Mouse (Mus musculus) hindbrain, embryonic 15.5 days (tissue): ENCODE data around the gene Plch2. TPM values are rescaled to one million over a fixed set of nuclear protein-coding genes. Genes with fewer than 3 reads are reported as not detected.

Experiments used
- ATAC-seq: fragments of 200-750 bp; cut with Nextera tagmentation; 2 replicates; pipeline ENCODE4 v1.8.0; 2017; ENCODE audit warnings: low read depth, moderate number of reproducible peaks, moderate TSS enrichment; ENCODE audit not compliant: low FRiP score
- H3K27ac ChIP-seq: fragments of 300-500 bp; sonication (generic); replicated peaks from 2 replicates; pipeline ENCODE4 v1.5.1; 2015; ENCODE audit warnings: mild to moderate bottlenecking, inconsistent platforms
- H3K27me3 ChIP-seq: fragments of 300-500 bp; sonication (generic); 2 replicates; pipeline ENCODE4 v1.6.1; 2015; ENCODE audit warnings: control low read depth, inconsistent platforms
- H3K36me3 ChIP-seq: fragments of 300-500 bp; sonication (generic); 2 replicates; pipeline ENCODE4 v1.6.1; 2015; ENCODE audit warnings: control low read depth, inconsistent platforms
- H3K4me1 ChIP-seq: fragments of 300-500 bp; sonication (generic); replicated peaks from 2 replicates; pipeline ENCODE4 v1.6.1; 2015; ENCODE audit warnings: control low read depth, inconsistent platforms
- H3K4me2 ChIP-seq: fragments of 300-500 bp; sonication (generic); 2 replicates; pipeline ENCODE4 v1.6.1; 2015; ENCODE audit warnings: moderate library complexity, mild to moderate bottlenecking, inconsistent platforms
- H3K4me3 ChIP-seq: fragments of 300-500 bp; sonication (generic); 2 replicates; pipeline ENCODE4 v1.5.1; 2015; ENCODE audit warnings: mild to moderate bottlenecking, inconsistent platforms
- H3K9ac ChIP-seq: fragments of 300-500 bp; sonication (generic); 2 replicates; pipeline ENCODE4 v1.6.1; 2015; ENCODE audit warnings: inconsistent platforms
- H3K9me3 ChIP-seq: fragments of 300-500 bp; sonication (generic); 2 replicates; pipeline ENCODE4 v1.6.1; 2016; ENCODE audit warnings: control low read depth, inconsistent platforms
- WGBS: fragments of 180-500 bp; shearing (Covaris S2); methylation state at CpG from one replicate; pipeline ENCODE4 v1.1.7; 2015; 5-methylcytosine and 5-hydroxymethylcytosine counted together
- polyA plus RNA-seq: library from polyadenylated mRNA; unstranded; fragments of >200 nt; fragmentation: Nextera tagmentation; extraction: Ambion mirVana; gene quantifications from 2 replicates; pipeline ENCODE4 v1.2.1, GENCODE M21; 2015

The Plch2 gene
- polyA plus RNA-seq, 1 experiment from 2014 or later: 18.2 TPM

- H3K9me3 ChIP-seq: no peaks in the 10 kb centered on the region
- no peak overlapping the region for H3K9ac ChIP-seq
- no peaks in the 10 kb centered on the region for H3K36me3 ChIP-seq
- no peak for ATAC-seq
- no peak overlapping the region for H3K4me3 ChIP-seq
- 0 out of 2 replicates have a peak overlapping the region, but pooled peaks have one; percentile 10 for H3K27ac ChIP-seq
- H3K27me3 ChIP-seq: no peaks in the 10 kb centered on the region
- H3K4me1 ChIP-seq: peaks cover 10% of the 10 kb centered on the region
- WGBS: 66% methylated on average over 10 of the region's 10 CpGs
- no peak overlapping the region for H3K4me2 ChIP-seq
Observed at GRCm38 (mm10) chr4:155006296-155006695, 50.3 kb downstream of the Plch2 start.

GRCm38 (mm10) chr4:155005278-155005677 is 51.3 kb downstream of the Plch2 start:
- Histone ChIP-seq H3K4me3 (no peak overlapping the region), H3K4me1 (no peaks in the 10 kb centered on the region), H3K36me3 (no peaks in the 10 kb centered on the region), H3K4me2 (no peak overlapping the region), H3K27me3 (no peaks in the 10 kb centered on the region), H3K27ac (no peak overlapping the region), H3K9me3 (no peaks in the 10 kb centered on the region), H3K9ac (no peak overlapping the region)
- 81% methylated on average over 3 of the region's 3 CpGs for WGBS
- ATAC-seq: no peak

DNA sequence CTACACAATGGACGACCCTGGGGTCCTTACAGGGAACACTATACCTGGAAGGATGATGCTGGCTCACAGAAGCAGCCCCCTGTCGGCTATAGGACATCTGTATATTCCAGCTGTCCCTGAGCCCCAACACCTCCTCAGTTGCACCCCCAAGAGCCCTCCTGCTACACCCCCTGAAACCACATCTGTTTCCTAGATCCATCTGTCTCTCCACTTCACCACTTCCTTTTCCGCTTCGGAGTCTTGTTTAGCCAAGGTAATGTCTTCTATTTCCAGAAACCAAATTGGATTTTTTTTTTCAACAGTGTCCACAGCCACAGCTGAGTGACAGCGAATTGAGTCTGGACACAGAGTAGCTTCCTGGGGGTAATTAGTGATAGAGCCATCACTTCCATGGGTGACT is 57.2 kb downstream of the Plch2 start:
- Histone ChIP-seq H3K4me1 (peaks cover 12% of the 10 kb centered on the region), H3K9ac (no peak overlapping the region), H3K27me3 (no peaks in the 10 kb centered on the region), H3K9me3 (no peaks in the 10 kb centered on the region), H3K27ac (no peak overlapping the region), H3K36me3 (peaks cover 6% of the 10 kb centered on the region; the same call in 1 of the 2 replicates), H3K4me3 (no peak overlapping the region), H3K4me2 (no peak overlapping the region)
- no peak for ATAC-seq
- WGBS: 78% methylated on average over 5 of the region's 5 CpGs

- H3K27ac ChIP-seq: no peak overlapping the region
- 16% methylated on average over 8 of the region's 8 CpGs for WGBS
- H3K27me3 ChIP-seq: no peaks in the 10 kb centered on the region
- no peak for ATAC-seq
- peaks cover 6% of the 10 kb centered on the region; the same call in 1 of the 2 replicates for H3K36me3 ChIP-seq
- peaks cover 12% of the 10 kb centered on the region for H3K4me1 ChIP-seq
- H3K4me2 ChIP-seq: no peak overlapping the region
- H3K4me3 ChIP-seq: no peak overlapping the region
- H3K9ac ChIP-seq: no peak overlapping the region
- no peaks in the 10 kb centered on the region for H3K9me3 ChIP-seq
Observed at GRCm38 (mm10) chr4:154996572-154997154, 59.9 kb downstream of the Plch2 start.

DNA sequence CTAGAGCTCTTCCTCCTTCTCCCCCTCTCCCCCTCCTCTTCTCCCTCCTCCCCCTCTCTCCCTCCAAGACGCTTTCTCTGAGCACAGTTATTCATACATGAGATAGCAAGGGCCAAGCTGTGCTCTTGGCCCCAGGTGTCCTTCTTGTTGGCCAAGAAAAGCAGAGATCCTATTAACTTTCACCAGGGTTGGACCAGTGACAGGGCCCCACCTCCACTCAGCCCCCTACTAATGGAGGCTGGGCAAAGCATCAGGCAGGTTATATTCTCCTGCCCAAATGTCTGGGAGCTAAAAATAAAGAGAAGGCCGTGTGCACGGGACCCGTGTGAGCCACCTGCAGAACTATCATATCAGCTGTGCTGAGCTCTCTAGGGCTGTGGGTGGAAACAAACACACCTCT is 61.7 kb downstream of the Plch2 start:
- no peak overlapping the region for H3K4me3 ChIP-seq
- WGBS: 79% methylated on average over 4 of the region's 4 CpGs
- H3K36me3 ChIP-seq: peaks cover 6% of the 10 kb centered on the region; the same call in 1 of the 2 replicates
- peaks cover 12% of the 10 kb centered on the region for H3K4me1 ChIP-seq
- H3K27ac ChIP-seq: no peak overlapping the region
- ATAC-seq: no peak
- no peaks in the 10 kb centered on the region for H3K27me3 ChIP-seq
- H3K9me3 ChIP-seq: no peaks in the 10 kb centered on the region
- H3K4me2 ChIP-seq: no peak overlapping the region
- no peak overlapping the region for H3K9ac ChIP-seq

DNA sequence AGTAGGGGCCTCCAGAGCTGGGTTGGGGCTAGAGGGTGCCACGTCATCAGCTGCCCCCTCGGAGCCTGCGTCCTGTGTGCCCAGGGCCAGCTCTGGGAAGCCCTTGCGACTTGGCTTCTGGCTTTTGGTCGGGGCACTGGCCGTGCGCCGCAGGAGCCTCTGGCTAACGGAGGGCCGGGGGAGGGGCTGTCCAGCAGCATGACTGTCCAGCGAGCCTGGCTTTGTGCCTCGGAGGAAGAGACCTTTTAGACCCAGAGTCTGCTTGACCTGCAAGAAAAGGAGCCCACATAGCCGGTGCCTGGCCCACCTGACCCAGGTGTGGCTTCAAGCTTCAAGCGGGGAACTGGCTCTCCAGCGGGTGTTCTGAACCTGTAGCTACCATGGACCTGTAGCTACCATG is 69.8 kb downstream of the Plch2 start:
- H3K36me3 ChIP-seq: no peaks in the 10 kb centered on the region
- H3K27ac ChIP-seq: no peak overlapping the region
- WGBS: 63% methylated on average over 15 of the region's 15 CpGs
- peaks cover 5% of the 10 kb centered on the region for H3K4me1 ChIP-seq
- no peaks in the 10 kb centered on the region for H3K9me3 ChIP-seq
- no peak overlapping the region for H3K4me3 ChIP-seq
- H3K4me2 ChIP-seq: no peak overlapping the region
- H3K27me3 ChIP-seq: no peaks in the 10 kb centered on the region
- no peak for ATAC-seq
- H3K9ac ChIP-seq: no peak overlapping the region

DNA sequence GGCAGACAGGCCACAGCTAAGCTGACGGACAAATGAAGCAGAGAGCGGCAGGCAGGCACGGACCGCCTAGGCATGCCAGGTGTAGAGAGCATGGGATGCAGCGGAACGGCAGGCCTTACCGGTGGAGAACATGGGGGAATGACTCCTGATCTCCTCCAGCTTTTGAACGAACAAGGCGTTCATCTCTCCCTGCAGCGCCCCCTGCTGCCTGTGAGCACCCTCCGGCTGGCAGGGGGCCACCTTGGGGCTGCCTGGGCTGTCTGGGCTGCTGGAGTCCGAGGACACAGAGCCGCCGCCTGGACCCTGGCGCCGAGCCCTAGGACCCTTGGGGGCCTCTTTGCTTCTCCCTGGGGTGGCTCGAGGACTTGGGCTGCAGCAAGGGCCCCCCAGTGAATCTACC is 70.5 kb downstream of the Plch2 start:
- Histone ChIP-seq H3K4me1 (peaks cover 5% of the 10 kb centered on the region), H3K9ac (no peak overlapping the region), H3K9me3 (no peaks in the 10 kb centered on the region), H3K4me3 (no peak overlapping the region), H3K4me2 (peak overlapping the region; percentile 4; the same call in 1 of the 2 replicates), H3K36me3 (peaks cover under 1% of the 10 kb centered on the region; the same call in 1 of the 2 replicates), H3K27ac (no peak overlapping the region), H3K27me3 (no peaks in the 10 kb centered on the region)
- peak; percentile 19; the same call in 1 of the 2 replicates for ATAC-seq
- 26% methylated on average over 17 of the region's 17 CpGs for whole genome bisulfite sequencing

DNA sequence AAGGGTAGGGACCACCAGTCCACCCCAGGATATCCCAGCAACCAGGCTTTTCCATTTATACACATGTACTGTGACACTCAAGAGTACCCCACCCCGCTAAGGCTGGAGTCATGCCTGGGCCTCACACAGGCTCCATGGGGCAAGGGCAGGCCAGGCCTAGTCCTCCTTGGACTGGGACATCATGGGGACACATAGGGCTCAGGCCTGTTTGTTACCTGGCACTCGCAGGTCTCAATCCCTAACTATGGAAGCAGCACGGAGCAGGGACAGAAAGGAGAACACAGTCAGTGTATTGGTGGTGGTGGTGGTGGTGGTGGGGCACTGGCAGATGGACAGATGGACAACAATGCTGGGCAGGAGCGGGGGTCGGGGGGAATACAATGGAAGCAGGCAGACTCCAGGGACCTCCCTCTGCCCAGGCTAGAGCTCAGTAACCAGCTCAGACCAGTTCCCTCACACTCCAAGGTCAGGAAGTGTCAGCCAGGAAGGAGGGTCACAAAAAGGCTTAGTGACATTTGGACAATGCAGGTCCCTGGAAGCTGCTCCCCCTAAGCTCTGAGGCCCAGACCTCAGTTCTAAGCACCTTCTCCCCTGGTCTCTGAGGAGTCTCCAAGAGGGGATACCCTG is 71.3 kb downstream of the Plch2 start:
- 54% methylated on average over 5 of the region's 5 CpGs for WGBS
- no peak overlapping the region for H3K9ac ChIP-seq

GRCm38 (mm10) chr4:154983767-154984166 is 72.8 kb downstream of the Plch2 start:
- H3K27me3 ChIP-seq: no peaks in the 10 kb centered on the region
- no peak overlapping the region for H3K27ac ChIP-seq
- H3K36me3 ChIP-seq: peaks cover 15% of the 10 kb centered on the region
- 0 out of 2 replicates have a peak overlapping the region, but pooled peaks have one; percentile 8 for H3K4me2 ChIP-seq
- no peak for ATAC-seq
- peaks cover 5% of the 10 kb centered on the region for H3K4me1 ChIP-seq
- 15% methylated on average over 23 of the region's 24 CpGs for WGBS
- H3K9ac ChIP-seq: peak overlapping the region; percentile 6; the same call in 1 of the 2 replicates
- H3K4me3 ChIP-seq: no peak overlapping the region
- no peaks in the 10 kb centered on the region for H3K9me3 ChIP-seq

More for the DNA sequence above, 71.3 kb downstream of the Plch2 start:
- Histone ChIP-seq H3K9me3 (no peaks in the 10 kb centered on the region), H3K36me3 (peaks cover 9% of the 10 kb centered on the region), H3K4me3 (no peak overlapping the region), H3K4me1 (peaks cover 5% of the 10 kb centered on the region), H3K4me2 (no peak overlapping the region), H3K27ac (no peak overlapping the region), H3K27me3 (no peaks in the 10 kb centered on the region)
- no peak for ATAC-seq

- 79% methylated on average over 17 of the region's 19 CpGs for WGBS
- H3K9me3 ChIP-seq: no peaks in the 10 kb centered on the region
- H3K9ac ChIP-seq: no peak overlapping the region
- ATAC-seq: no peak
- no peaks in the 10 kb centered on the region for H3K27me3 ChIP-seq
- H3K36me3 ChIP-seq: peaks cover 27% of the 10 kb centered on the region
- no peak overlapping the region for H3K27ac ChIP-seq
- no peak overlapping the region for H3K4me2 ChIP-seq
- peaks cover 5% of the 10 kb centered on the region for H3K4me1 ChIP-seq
- no peak overlapping the region for H3K4me3 ChIP-seq
Observed at GRCm38 (mm10) chr4:154982247-154983120, 74.1 kb downstream of the Plch2 start.

DNA sequence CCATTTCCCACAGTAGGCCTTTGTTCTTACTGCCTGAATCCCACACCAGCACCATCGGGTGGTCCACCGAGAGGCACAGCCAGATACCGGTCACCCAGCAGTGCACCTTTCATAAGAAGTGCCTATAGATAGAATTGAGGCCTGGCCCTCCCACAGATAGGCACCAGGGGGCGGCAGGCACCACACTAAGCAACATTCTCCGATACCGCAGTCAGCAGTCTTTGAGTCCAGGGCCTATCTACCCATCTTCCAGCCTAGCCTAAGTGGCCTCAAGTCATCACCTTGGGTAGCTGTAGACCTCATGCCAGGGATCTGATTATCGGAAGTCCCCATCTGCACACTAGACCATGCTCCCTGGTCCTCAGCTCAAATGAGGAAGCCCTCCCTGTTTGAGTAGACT is 75.1 kb downstream of the Plch2 start:
- H3K4me2 ChIP-seq: no peak overlapping the region
- peak; percentile 49; the same call in 1 of the 2 replicates for ATAC-seq
- H3K9ac ChIP-seq: no peak overlapping the region
- no peak overlapping the region for H3K27ac ChIP-seq
- WGBS: 33% methylated on average over 7 of the region's 7 CpGs
- H3K9me3 ChIP-seq: no peaks in the 10 kb centered on the region
- H3K4me1 ChIP-seq: peaks cover 5% of the 10 kb centered on the region
- peaks cover 37% of the 10 kb centered on the region for H3K36me3 ChIP-seq
- no peak overlapping the region for H3K4me3 ChIP-seq
- no peaks in the 10 kb centered on the region for H3K27me3 ChIP-seq

DNA sequence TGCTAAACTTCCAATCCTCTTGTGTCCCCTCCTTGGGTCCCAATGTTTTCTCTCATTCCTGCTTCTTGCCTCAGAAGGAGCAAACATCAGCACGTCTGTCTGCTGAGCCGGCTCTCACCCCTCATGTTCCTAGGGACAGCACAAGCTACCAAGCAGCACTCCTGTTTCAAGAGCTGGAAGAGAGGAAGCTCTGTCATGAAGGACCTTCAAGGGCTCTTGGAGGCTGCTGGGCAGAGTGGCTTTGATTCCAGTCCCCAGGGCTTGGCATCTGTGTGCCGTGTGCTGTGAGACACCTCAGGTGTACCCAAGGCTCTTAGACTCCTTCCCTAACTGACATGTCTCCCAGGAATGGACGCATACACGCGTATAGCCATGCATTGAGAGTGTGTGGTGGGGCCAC is 75.5 kb downstream of the Plch2 start:
- no peak overlapping the region for H3K9ac ChIP-seq
- 83% methylated on average over 6 of the region's 6 CpGs for WGBS
- H3K27ac ChIP-seq: no peak overlapping the region
- peaks cover 41% of the 10 kb centered on the region for H3K36me3 ChIP-seq
- H3K9me3 ChIP-seq: no peaks in the 10 kb centered on the region
- H3K4me3 ChIP-seq: no peak overlapping the region
- peak; percentile 19; the same call in 1 of the 2 replicates for ATAC-seq
- peaks cover 5% of the 10 kb centered on the region for H3K4me1 ChIP-seq
- no peaks in the 10 kb centered on the region for H3K27me3 ChIP-seq
- H3K4me2 ChIP-seq: no peak overlapping the region
